Mouse (Mus musculus) lung, embryonic 15.5 days (tissue): ENCODE data around the gene Amt. TPM values are rescaled to one million over a fixed set of nuclear protein-coding genes. Genes with fewer than 3 reads are reported as not detected.

Experiments
- ATAC-seq: fragments of 200-750 bp; cut with Nextera tagmentation; 2 replicates; pipeline ENCODE4 v1.8.0; 2017; ENCODE audit warnings: moderate number of reproducible peaks, borderline replicate concordance; ENCODE audit not compliant: low FRiP score, low TSS enrichment; ENCODE audit errors: extremely low read depth
- H3K27ac ChIP-seq: fragments of 300-500 bp; sonication (generic); 2 replicates; pipeline ENCODE4 v1.5.1; 2015; ENCODE audit warnings: moderate library complexity, mild to moderate bottlenecking, inconsistent platforms
- H3K27me3 ChIP-seq: fragments of 300-500 bp; sonication (generic); 2 replicates; pipeline ENCODE4 v1.6.1; 2015; ENCODE audit warnings: inconsistent platforms
- H3K36me3 ChIP-seq: fragments of 300-500 bp; sonication (generic); 2 replicates; pipeline ENCODE4 v1.6.1; 2015; ENCODE audit warnings: inconsistent platforms
- H3K4me1 ChIP-seq: fragments of 300-500 bp; sonication (generic); 2 replicates; pipeline ENCODE4 v1.6.1; 2015; ENCODE audit warnings: inconsistent platforms
- H3K4me2 ChIP-seq: fragments of 300-500 bp; sonication (generic); 2 replicates; pipeline ENCODE4 v1.6.1; 2015; ENCODE audit warnings: inconsistent platforms, mild to moderate bottlenecking, moderate library complexity
- H3K4me3 ChIP-seq: fragments of 300-500 bp; sonication (generic); 2 replicates; pipeline ENCODE4 v1.5.1; 2015; ENCODE audit warnings: mild to moderate bottlenecking, inconsistent platforms
- H3K9ac ChIP-seq: fragments of 300-500 bp; sonication (generic); 2 replicates; pipeline ENCODE4 v1.6.1; 2015; ENCODE audit warnings: inconsistent platforms
- H3K9me3 ChIP-seq: fragments of 300-500 bp; sonication (generic); 2 replicates; pipeline ENCODE4 v1.6.1; 2016; ENCODE audit warnings: inconsistent platforms
- WGBS: fragments of 180-500 bp; shearing (Covaris S2); methylation state at CpG from one replicate; pipeline ENCODE4 v1.1.7; 2015; 5-methylcytosine and 5-hydroxymethylcytosine counted together
- polyA plus RNA-seq: library from polyadenylated mRNA; unstranded; fragments of >200 nt; fragmentation: Nextera tagmentation; extraction: Ambion mirVana; gene quantifications from 2 replicates; pipeline ENCODE4 v1.2.1, GENCODE M21; 2015

Gene Amt
- polyA plus RNA-seq, 1 experiment from 2014 or later = 19.7 TPM

DNA sequence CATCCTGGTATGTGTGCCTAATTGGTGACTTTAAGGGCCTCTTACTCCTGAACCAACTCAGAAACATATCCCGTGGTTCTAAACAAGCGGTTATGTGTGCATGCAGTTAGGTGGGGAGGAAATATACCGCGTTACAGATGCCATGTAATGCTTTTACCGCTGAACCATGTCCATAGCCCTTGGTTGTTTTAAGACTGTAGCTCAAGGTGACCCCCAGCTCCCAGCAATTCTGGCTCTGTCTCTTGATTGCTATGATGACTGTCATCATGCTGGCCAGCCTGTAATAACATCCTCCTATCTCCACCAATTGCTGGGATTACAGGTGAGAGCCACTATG, 44.5 kb downstream of the Amt start:
- Histone ChIP-seq H3K4me2 (peak overlapping the region; percentile 79; the same call in 1 of the 2 replicates), H3K9ac (no peak overlapping the region), H3K4me3 (0 out of 2 replicates have a peak overlapping the region, but pooled peaks have one; percentile 57), H3K27ac (0 out of 2 replicates have a peak overlapping the region, but pooled peaks have one; percentile 20), H3K27me3 (no peaks in the 10 kb centered on the region), H3K9me3 (no peaks in the 10 kb centered on the region), H3K36me3 (peaks cover 7% of the 10 kb centered on the region), H3K4me1 (peaks cover 37% of the 10 kb centered on the region)
- ATAC-seq = no peak
- 91% methylated on average over 5 of the region's 5 CpGs for WGBS

DNA sequence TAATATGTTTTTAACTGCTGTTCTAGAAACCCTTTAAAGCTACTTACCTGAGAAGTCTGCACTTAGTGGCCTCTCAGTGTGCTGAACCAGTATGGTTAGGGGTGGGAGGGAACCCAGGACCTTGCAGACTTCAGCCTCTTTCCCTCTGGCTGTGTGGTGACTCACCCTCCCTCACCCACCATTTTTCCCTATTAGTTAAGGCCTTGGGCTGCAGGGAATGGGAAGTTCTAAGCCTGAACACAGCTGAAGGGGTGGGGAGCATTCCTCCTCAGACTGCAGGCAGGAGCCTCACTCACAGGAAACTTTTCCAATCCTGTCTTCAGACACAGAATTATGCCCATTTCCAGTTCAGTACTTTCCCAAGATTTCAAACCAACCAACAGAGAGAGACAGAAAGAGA, 45.1 kb downstream of the Amt start:
- Histone ChIP-seq H3K4me1 (peaks cover 37% of the 10 kb centered on the region), H3K36me3 (peaks cover 4% of the 10 kb centered on the region), H3K9me3 (no peaks in the 10 kb centered on the region), H3K4me3 (no peak overlapping the region), H3K4me2 (no peak overlapping the region; the same call in 1 of the 2 replicates), H3K27me3 (no peaks in the 10 kb centered on the region), H3K27ac (peak overlapping the region; percentile 73), H3K9ac (no peak overlapping the region)
- ATAC-seq = no peak

- H3K4me2 ChIP-seq = no peak overlapping the region
- H3K4me1 ChIP-seq = peaks cover 37% of the 10 kb centered on the region
- H3K27me3 ChIP-seq = no peaks in the 10 kb centered on the region
- 19% methylated on average over 5 of the region's 5 CpGs for WGBS
- H3K36me3 ChIP-seq = peaks cover 4% of the 10 kb centered on the region
- no peak for ATAC-seq
- no peak overlapping the region for H3K9ac ChIP-seq
- no peaks in the 10 kb centered on the region for H3K9me3 ChIP-seq
- peak overlapping the region; percentile 73 for H3K27ac ChIP-seq
- H3K4me3 ChIP-seq = no peak overlapping the region
These were observed 45.7 kb downstream of the Amt start for GRCm38 (mm10) chr9:108342301-108342831.

DNA sequence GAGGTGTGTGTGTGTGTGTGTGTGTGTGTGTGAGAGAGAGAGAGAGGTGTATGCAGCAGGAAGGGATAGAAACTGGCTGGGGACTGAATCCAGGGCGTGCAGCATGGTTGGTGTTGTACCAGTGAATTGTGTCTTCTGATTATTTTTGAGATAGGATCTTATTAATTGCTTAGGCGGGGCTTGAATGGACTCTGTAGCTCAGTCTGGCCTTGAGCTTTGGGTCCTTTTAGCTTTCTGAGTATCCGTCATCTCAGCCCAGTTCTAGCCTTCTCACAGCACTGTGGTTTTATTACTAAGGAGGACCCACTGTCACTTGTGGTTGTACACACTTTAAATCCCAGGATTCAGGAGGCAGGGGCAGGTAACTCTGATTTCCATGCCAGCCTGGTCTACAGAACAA, 46.7 kb downstream of the Amt start:
- H3K4me2 ChIP-seq = no peak overlapping the region
- H3K9me3 ChIP-seq = no peaks in the 10 kb centered on the region
- no peak for ATAC-seq
- no peak overlapping the region for H3K9ac ChIP-seq
- WGBS = 81% methylated on average over 3 of the region's 3 CpGs
- peaks cover 35% of the 10 kb centered on the region for H3K4me1 ChIP-seq
- no peak overlapping the region for H3K4me3 ChIP-seq
- H3K27ac ChIP-seq = no peak overlapping the region
- no peaks in the 10 kb centered on the region for H3K27me3 ChIP-seq
- no peaks in the 10 kb centered on the region for H3K36me3 ChIP-seq

DNA sequence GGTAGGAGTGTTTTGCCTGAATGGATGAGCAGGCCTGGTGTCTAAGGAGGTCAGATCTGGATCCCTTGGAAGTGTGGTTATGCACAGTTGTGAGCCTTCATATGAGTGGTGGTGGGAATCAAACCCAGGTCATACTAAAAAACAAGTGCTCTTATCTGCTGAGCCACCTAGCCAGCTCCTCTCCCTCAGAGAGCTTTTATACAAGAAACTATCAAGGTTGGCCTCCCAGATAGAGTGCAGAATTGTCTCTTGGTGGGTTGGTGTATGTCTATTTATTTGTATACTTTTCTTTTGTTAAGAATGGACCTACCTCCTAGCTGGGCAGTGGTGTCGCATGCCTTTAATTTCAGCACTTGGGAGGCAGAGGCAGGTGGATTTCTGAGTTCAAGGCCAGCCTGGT, 47.2 kb downstream of the Amt start:
- Histone ChIP-seq H3K27me3 (no peaks in the 10 kb centered on the region), H3K4me2 (no peak overlapping the region), H3K9ac (no peak overlapping the region), H3K4me3 (no peak overlapping the region), H3K36me3 (no peaks in the 10 kb centered on the region), H3K27ac (no peak overlapping the region), H3K4me1 (peaks cover 35% of the 10 kb centered on the region), H3K9me3 (no peaks in the 10 kb centered on the region)
- ATAC-seq = no peak
- 97% methylated on average over 1 of the region's 1 CpGs for WGBS

DNA sequence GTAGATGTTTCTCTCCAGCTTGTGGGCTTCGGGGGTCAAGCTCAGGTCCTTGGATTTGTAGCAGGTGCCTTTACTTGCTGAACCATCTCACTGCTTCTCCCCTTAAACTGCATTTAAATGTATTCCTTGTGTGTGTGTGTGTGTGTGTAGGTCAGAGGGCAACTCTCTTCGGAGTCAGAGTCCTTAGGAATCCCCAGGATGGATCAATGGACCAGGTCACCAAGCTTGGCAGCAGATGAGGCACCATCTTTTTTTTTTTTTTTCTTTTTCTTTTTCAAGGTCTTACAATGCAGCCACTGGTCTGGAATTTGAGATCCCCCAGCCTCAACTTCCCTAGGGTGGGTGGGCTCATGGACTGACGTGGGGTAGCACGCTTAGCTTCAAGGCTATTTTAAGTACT, 47.8 kb downstream of the Amt start:
- no peak overlapping the region for H3K27ac ChIP-seq
- no peak overlapping the region for H3K4me2 ChIP-seq
- H3K9me3 ChIP-seq = no peaks in the 10 kb centered on the region
- 74% methylated on average over 4 of the region's 4 CpGs for WGBS
- ATAC-seq = no peak
- no peak overlapping the region for H3K9ac ChIP-seq
- H3K27me3 ChIP-seq = no peaks in the 10 kb centered on the region
- no peak overlapping the region for H3K4me3 ChIP-seq
- H3K4me1 ChIP-seq = peaks cover 40% of the 10 kb centered on the region
- H3K36me3 ChIP-seq = no peaks in the 10 kb centered on the region

DNA sequence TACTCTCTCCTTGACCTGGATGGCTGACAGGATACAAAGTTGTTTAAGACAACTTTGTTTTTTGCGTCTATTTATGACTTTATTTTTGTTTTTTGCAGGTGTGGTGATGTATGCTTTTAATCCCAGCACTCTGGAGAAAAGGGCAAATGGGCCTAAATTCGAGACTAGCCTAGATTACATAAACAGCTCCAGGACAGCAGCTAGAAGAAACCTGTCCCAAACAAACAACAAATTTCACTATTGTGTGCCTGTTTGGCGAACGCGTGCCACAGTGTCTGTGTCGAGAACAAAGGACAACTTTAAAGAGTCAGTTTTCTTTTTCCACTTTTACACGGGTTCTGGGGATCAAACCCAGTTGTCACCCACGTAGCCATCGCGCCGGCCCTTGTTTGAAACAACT, 50.4 kb downstream of the Amt start:
- 3% methylated on average over 11 of the region's 11 CpGs for WGBS
- H3K9me3 ChIP-seq = no peaks in the 10 kb centered on the region
- H3K4me3 ChIP-seq = peak overlapping the region; percentile 91
- peak overlapping the region; percentile 67 for H3K4me2 ChIP-seq
- H3K9ac ChIP-seq = peak overlapping the region; percentile 88
- H3K27ac ChIP-seq = peak overlapping the region; percentile 93
- peaks cover 19% of the 10 kb centered on the region for H3K4me1 ChIP-seq
- peaks cover 22% of the 10 kb centered on the region for H3K36me3 ChIP-seq
- no peak for ATAC-seq
- H3K27me3 ChIP-seq = no peaks in the 10 kb centered on the region

DNA sequence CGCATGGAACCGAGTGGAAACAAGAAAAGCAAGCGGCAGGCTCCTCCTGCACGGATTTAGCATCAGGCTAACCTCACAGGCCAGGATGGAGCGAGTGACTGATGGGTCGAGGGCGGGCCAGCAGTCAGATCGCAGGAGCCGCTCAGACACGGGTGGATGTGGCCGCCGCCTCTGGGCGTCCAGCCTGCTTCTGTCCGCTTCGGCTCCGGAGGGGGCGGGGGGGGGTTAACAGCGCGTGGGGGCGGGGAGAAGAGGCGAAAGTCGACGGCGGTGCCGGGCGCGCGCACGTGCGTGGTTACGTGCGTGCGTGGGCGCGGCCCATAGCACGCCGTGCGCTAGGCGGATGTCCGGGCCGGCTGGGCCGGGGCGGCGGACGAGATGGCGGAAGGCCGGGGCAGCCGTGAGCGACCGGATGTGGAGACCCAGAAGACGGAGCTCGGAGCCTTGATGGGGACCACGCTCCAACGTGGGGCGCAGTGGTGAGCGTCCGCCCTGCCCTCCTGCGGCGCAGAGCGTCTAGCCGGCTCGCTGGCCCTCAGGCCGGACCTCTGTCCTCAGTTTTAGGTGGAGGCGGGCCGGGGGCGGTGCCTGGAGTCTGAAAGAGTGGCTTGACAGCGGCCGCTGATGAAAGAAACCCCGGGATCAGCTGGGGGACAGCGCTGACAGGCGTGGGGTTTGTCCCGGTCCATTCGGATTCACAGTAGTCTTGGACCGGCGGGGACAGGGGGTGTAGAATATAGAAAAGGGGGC, 51.1 kb downstream of the Amt start, which contains the start of gene Usp4:
Usp4 (plus strand) TSS at position 314 of the 750 bp plus-strand sequence.
- Histone ChIP-seq H3K9ac (peak within 1 kb of the TSS; percentile 88), H3K36me3 (peaks cover 28% of the 10 kb centered on the region), H3K4me2 (peak within 1 kb of the TSS; percentile 67), H3K9me3 (no peaks in the 10 kb centered on the region), H3K4me3 (peak within 1 kb of the TSS; percentile 91), H3K27me3 (no peaks in the 10 kb centered on the region), H3K27ac (peak within 1 kb of the TSS; percentile 93), H3K4me1 (peaks cover 12% of the 10 kb centered on the region)
- under 1% methylated on average over 74 of the region's 75 CpGs for WGBS
- ATAC-seq = peak; percentile 95

DNA sequence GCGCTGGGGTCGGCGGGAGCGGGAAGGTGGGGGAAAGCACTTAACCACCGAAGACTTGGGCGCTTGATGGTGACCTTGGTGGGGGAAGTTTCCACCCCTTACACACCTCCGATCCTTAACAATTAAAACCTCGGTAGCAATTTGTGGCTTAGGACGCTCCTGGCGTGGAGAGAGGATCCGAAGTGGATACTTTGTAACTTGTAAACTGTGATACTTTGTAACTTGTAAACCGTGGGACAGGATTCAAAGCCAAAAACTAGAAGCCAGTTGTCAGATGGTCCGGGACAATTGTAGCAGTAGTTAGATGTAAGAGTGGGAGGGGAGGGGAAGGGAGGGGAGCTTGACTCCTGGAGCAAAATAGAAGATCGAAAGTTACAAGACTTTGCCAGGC, 51.6 kb downstream of the Amt start:
- peaks cover 11% of the 10 kb centered on the region for H3K4me1 ChIP-seq
- no peaks in the 10 kb centered on the region for H3K27me3 ChIP-seq
- peak overlapping the region; percentile 88 for H3K9ac ChIP-seq
- no peaks in the 10 kb centered on the region for H3K9me3 ChIP-seq
- peak overlapping the region; percentile 91 for H3K4me3 ChIP-seq
- WGBS = 2% methylated on average over 14 of the region's 14 CpGs
- H3K4me2 ChIP-seq = peak overlapping the region; percentile 67
- ATAC-seq = no peak
- peak overlapping the region; percentile 93 for H3K27ac ChIP-seq
- peaks cover 34% of the 10 kb centered on the region for H3K36me3 ChIP-seq

DNA sequence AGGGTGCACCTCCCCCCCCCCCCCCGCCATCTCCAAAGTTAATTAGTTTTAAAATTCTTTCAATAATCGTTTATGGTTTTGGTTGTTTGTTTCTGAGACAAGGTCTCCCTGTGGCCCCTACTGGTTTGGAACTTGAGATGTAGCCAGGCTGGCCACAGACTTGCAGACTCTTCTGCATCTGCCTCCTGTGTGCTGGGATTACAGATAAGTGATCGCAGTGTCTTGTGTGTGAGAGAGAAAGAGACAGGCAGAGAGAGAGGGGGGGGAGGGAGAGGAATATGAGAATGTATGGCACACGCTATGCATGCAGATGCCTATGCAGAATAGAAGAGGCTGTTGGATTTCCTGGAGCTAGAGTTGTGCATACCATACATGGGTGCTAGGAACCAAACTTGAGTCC, 53.1 kb downstream of the Amt start:
- H3K4me1 ChIP-seq = peaks cover 11% of the 10 kb centered on the region
- no peak overlapping the region for H3K27ac ChIP-seq
- H3K4me2 ChIP-seq = no peak overlapping the region
- no peaks in the 10 kb centered on the region for H3K9me3 ChIP-seq
- H3K9ac ChIP-seq = no peak overlapping the region
- ATAC-seq = no peak
- WGBS = 86% methylated on average over 4 of the region's 4 CpGs
- no peak overlapping the region for H3K4me3 ChIP-seq
- no peaks in the 10 kb centered on the region for H3K27me3 ChIP-seq
- H3K36me3 ChIP-seq = peaks cover 48% of the 10 kb centered on the region
